Mouse (Mus musculus) A20 (cell line): ENCODE data around the gene Tmem60.

Experiments
- DNase-seq: peaks from one replicate; pipeline ENCODE4 v3.0.0-alpha.2; 2011; ENCODE audit warnings: low read depth, low spot score

The Tmem60 gene

GRCm38 (mm10) chr5:20881915-20882800 is at the start of gene Tmem60, which contains the start of gene Phtf2:
TSS of gene Tmem60 (plus strand) at chr5:20882191.
TSS of gene Phtf2 (minus strand) at chr5:20882124.
- peak; percentile 99 for DNase-seq

GRCm38 (mm10) chr5:20834399-20834798 is 47.6 kb upstream of the Tmem60 start:
- no peak for DNase-seq

GRCm38 (mm10) chr5:20837082-20837481 is 44.9 kb upstream of the Tmem60 start:
- DNase-seq = no peak

- DNase-seq = no peak
These were observed 38.6 kb upstream of the Tmem60 start for GRCm38 (mm10) chr5:20843405-20843804.

GRCm38 (mm10) chr5:20843816-20844215 is 38.2 kb upstream of the Tmem60 start:
- no peak for DNase-seq

GRCm38 (mm10) chr5:20847010-20847409 is 35.0 kb upstream of the Tmem60 start:
- DNase-seq = peak; percentile 37

- peak; percentile 56 for DNase-seq
These were observed 26.9 kb upstream of the Tmem60 start for GRCm38 (mm10) chr5:20855066-20855465.

GRCm38 (mm10) chr5:20858404-20858803 is 23.6 kb upstream of the Tmem60 start:
- no peak for DNase-seq

- no peak for DNase-seq
These were observed 21.4 kb upstream of the Tmem60 start for GRCm38 (mm10) chr5:20860565-20860964.

GRCm38 (mm10) chr5:20861901-20862300 is 20.1 kb upstream of the Tmem60 start:
- no peak for DNase-seq

GRCm38 (mm10) chr5:20864216-20864969 is 17.6 kb upstream of the Tmem60 start:
- DNase-seq = peak; percentile 53

- DNase-seq = peak; percentile 58
These were observed 16.7 kb upstream of the Tmem60 start for GRCm38 (mm10) chr5:20865193-20865755.

GRCm38 (mm10) chr5:20873146-20873545 is 8.8 kb upstream of the Tmem60 start:
- no peak for DNase-seq

- DNase-seq = no peak
These were observed 5.0 kb upstream of the Tmem60 start for GRCm38 (mm10) chr5:20876934-20877426.

GRCm38 (mm10) chr5:20880386-20880785 is 1.6 kb upstream of the Tmem60 start:
- peak; percentile 22 for DNase-seq

GRCm38 (mm10) chr5:20880797-20881775 is 905 bp upstream of the Tmem60 start:
- peak; percentile 73 for DNase-seq

- peak; percentile 22 for DNase-seq
These were observed 2.1 kb downstream of the Tmem60 start for GRCm38 (mm10) chr5:20884036-20884620.

- DNase-seq = no peak
These were observed 15.6 kb downstream of the Tmem60 start for GRCm38 (mm10) chr5:20897446-20898167.

GRCm38 (mm10) chr5:20904647-20905046 is 22.7 kb downstream of the Tmem60 start:
- DNase-seq = no peak

- DNase-seq = no peak
These were observed 23.4 kb downstream of the Tmem60 start for GRCm38 (mm10) chr5:20905437-20905836.
